Mouse (Mus musculus): ENCODE results near the gene Slc18a3. TPM values are rescaled to one million over a fixed set of nuclear protein-coding genes. Genes with fewer than 3 reads are reported as not detected.

The Slc18a3 gene
- polyA plus RNA-seq (2017; shearing (Covaris generic)), result not detected

GRCm38 (mm10) chr14:32464601-32465505 is at the start of gene Slc18a3:
Gene Slc18a3 (minus strand): TSS chr14:32464850.

GRCm38 (mm10) chr14:32513336-32514032 is 48.8 kb upstream of the Slc18a3 start, which contains the start of gene Ercc6:
Gene Ercc6 (plus strand): TSS chr14:32513521.

GRCm38 (mm10) chr14:32465889-32466288 is 1.2 kb upstream of the Slc18a3 start, which contains the start of gene Chat:
Gene Chat (minus strand): TSS chr14:32465989.

Other genes starting within 250 kb of the Slc18a3 start
- gene Ogdhl, start 142.8 kb downstream of the Slc18a3 start, polyA plus RNA-seq (2017; shearing (Covaris generic)), result under 1 TPM; 0.07 to 0.20 TPM
- gene 1700024G13Rik, start 76.5 kb downstream of the Slc18a3 start, polyA plus RNA-seq (2017; shearing (Covaris generic)), result not detected
- gene Chat, start 1.1 kb upstream of the Slc18a3 start, polyA plus RNA-seq (2017; shearing (Covaris generic)), result under 1 TPM in 1 of 2 experiments, not detected in 1; 0.32 TPM
- 10 to 100 TPM; 27.7 to 33.4 TPM for gene Ercc6, start 48.7 kb upstream of the Slc18a3 start, polyA plus RNA-seq (2017; shearing (Covaris generic))
- not detected for gene Prrxl1, start 134.6 kb upstream of the Slc18a3 start, polyA plus RNA-seq (2017; shearing (Covaris generic))
- not detected for gene 3425401B19Rik, start 220.4 kb upstream of the Slc18a3 start, polyA plus RNA-seq (2017; shearing (Covaris generic))

Data from activated CD4-positive, CD25-positive, alpha-beta regulatory T cell (primary cell).